Mouse (Mus musculus): ENCODE data around the gene Gng10. TPM values are rescaled to one million over a fixed set of nuclear protein-coding genes. Genes with fewer than 3 reads are reported as not detected.
A peak's percentile ranks its signal among the peaks of the same experiment; 100 is the strongest.

Gng10 gene
- polyA plus RNA-seq, 1 experiment from 2014 or later, result 113 TPM

- no peak overlapping the region for H3K27ac ChIP-seq
- peak overlapping the region; percentile 77; the same call in 1 of the 2 replicates for H3K9ac ChIP-seq
- no peaks in the 10 kb centered on the region for H3K27me3 ChIP-seq (replicated peaks)
- peak overlapping the region; percentile 82 for H3K4me2 ChIP-seq (replicated peaks)
- H3K9me3 ChIP-seq, result no peaks in the 10 kb centered on the region
- peak overlapping the region; percentile 76 for H3K4me3 ChIP-seq (replicated peaks)
- no peak for ATAC-seq
- no peaks in the 10 kb centered on the region for H3K36me3 ChIP-seq
- WGBS, result 68% methylated on average over 18 of the region's 18 CpGs
- 0 out of 2 replicates have a peak, but pooled peaks cover 4% of the 10 kb centered on the region for H3K4me1 ChIP-seq (replicated peaks)
These were observed 980 bp downstream of the Gng10 start for GRCm38 (mm10) chr4:59035786-59036350.

GRCm38 (mm10) chr4:59036490-59037127 is 1.7 kb downstream of the Gng10 start:
- 56% methylated on average over 13 of the region's 13 CpGs for WGBS

GRCm38 (mm10) chr4:59037525-59037924 is 2.6 kb downstream of the Gng10 start:
- Histone ChIP-seq H3K36me3 (no peaks in the 10 kb centered on the region), H3K4me3 (replicated peaks) (no peak overlapping the region), H3K27me3 (replicated peaks) (no peaks in the 10 kb centered on the region), H3K4me2 (replicated peaks) (no peak overlapping the region), H3K4me1 (replicated peaks) (0 out of 2 replicates have a peak, but pooled peaks cover 4% of the 10 kb centered on the region), H3K9me3 (no peaks in the 10 kb centered on the region), H3K27ac (no peak overlapping the region), H3K9ac (no peak overlapping the region)
- no peak for ATAC-seq
- 78% methylated on average over 3 of the region's 3 CpGs for WGBS

More at GRCm38 (mm10) chr4:59036490-59037127, 1.7 kb downstream of the Gng10 start:
- no peak overlapping the region for H3K27ac ChIP-seq
- H3K4me1 ChIP-seq (replicated peaks), result 0 out of 2 replicates have a peak, but pooled peaks cover 4% of the 10 kb centered on the region
- no peak overlapping the region for H3K9ac ChIP-seq
- ATAC-seq, result peak; percentile 22
- no peaks in the 10 kb centered on the region for H3K36me3 ChIP-seq
- no peaks in the 10 kb centered on the region for H3K9me3 ChIP-seq
- H3K4me2 ChIP-seq (replicated peaks), result no peak overlapping the region
- no peak overlapping the region for H3K4me3 ChIP-seq (replicated peaks)
- no peaks in the 10 kb centered on the region for H3K27me3 ChIP-seq (replicated peaks)

GRCm38 (mm10) chr4:59040397-59041287 is 5.8 kb downstream of the Gng10 start:
- no peaks in the 10 kb centered on the region for H3K9me3 ChIP-seq
- H3K36me3 ChIP-seq, result no peaks in the 10 kb centered on the region
- H3K27me3 ChIP-seq (replicated peaks), result no peaks in the 10 kb centered on the region
- no peak overlapping the region for H3K4me3 ChIP-seq (replicated peaks)
- H3K4me2 ChIP-seq (replicated peaks), result no peak overlapping the region
- H3K27ac ChIP-seq, result no peak overlapping the region
- no peak for ATAC-seq
- H3K4me1 ChIP-seq (replicated peaks), result 0 out of 2 replicates have a peak, but pooled peaks cover 4% of the 10 kb centered on the region
- H3K9ac ChIP-seq, result no peak overlapping the region
- WGBS, result 88% methylated on average over 11 of the region's 11 CpGs

GRCm38 (mm10) chr4:59043074-59043473 is 8.2 kb downstream of the Gng10 start:
- Histone ChIP-seq H3K36me3 (no peaks in the 10 kb centered on the region), H3K9me3 (no peaks in the 10 kb centered on the region), H3K4me3 (replicated peaks) (no peak overlapping the region), H3K9ac (no peak overlapping the region), H3K4me2 (replicated peaks) (no peak overlapping the region), H3K27me3 (replicated peaks) (no peaks in the 10 kb centered on the region), H3K27ac (no peak overlapping the region), H3K4me1 (replicated peaks) (no peaks in the 10 kb centered on the region)
- WGBS, result 97% methylated on average over 5 of the region's 5 CpGs
- no peak for ATAC-seq

GRCm38 (mm10) chr4:59043891-59044290 is 9.0 kb downstream of the Gng10 start:
- H3K9ac ChIP-seq, result no peak overlapping the region
- no peak for ATAC-seq

GRCm38 (mm10) chr4:59047222-59047621 is 12.3 kb downstream of the Gng10 start:
- Histone ChIP-seq H3K4me2 (replicated peaks) (no peak overlapping the region), H3K27ac (no peak overlapping the region), H3K9me3 (no peaks in the 10 kb centered on the region), H3K4me1 (replicated peaks) (no peaks in the 10 kb centered on the region), H3K9ac (no peak overlapping the region), H3K27me3 (replicated peaks) (no peaks in the 10 kb centered on the region), H3K36me3 (no peaks in the 10 kb centered on the region), H3K4me3 (replicated peaks) (no peak overlapping the region)
- 41% methylated on average over 3 of the region's 3 CpGs for WGBS
- ATAC-seq, result no peak

More at GRCm38 (mm10) chr4:59043891-59044290, 9.0 kb downstream of the Gng10 start:
- H3K4me3 ChIP-seq (replicated peaks), result no peak overlapping the region
- H3K27ac ChIP-seq, result no peak overlapping the region
- H3K27me3 ChIP-seq (replicated peaks), result no peaks in the 10 kb centered on the region
- no peaks in the 10 kb centered on the region for H3K4me1 ChIP-seq (replicated peaks)
- no peaks in the 10 kb centered on the region for H3K36me3 ChIP-seq
- no peak overlapping the region for H3K4me2 ChIP-seq (replicated peaks)
- 59% methylated on average over 6 of the region's 6 CpGs for WGBS
- H3K9me3 ChIP-seq, result no peaks in the 10 kb centered on the region

- ATAC-seq, result no peak
- no peak overlapping the region for H3K4me3 ChIP-seq (replicated peaks)
- no peaks in the 10 kb centered on the region for H3K36me3 ChIP-seq
- H3K4me2 ChIP-seq (replicated peaks), result no peak overlapping the region
- H3K27ac ChIP-seq, result no peak overlapping the region
- WGBS, result 86% methylated on average over 1 of the region's 1 CpGs
- no peak overlapping the region for H3K9ac ChIP-seq
- H3K9me3 ChIP-seq, result no peaks in the 10 kb centered on the region
- no peaks in the 10 kb centered on the region for H3K4me1 ChIP-seq (replicated peaks)
- no peaks in the 10 kb centered on the region for H3K27me3 ChIP-seq (replicated peaks)
These were observed 16.2 kb downstream of the Gng10 start for GRCm38 (mm10) chr4:59051081-59051480.

- H3K4me1 ChIP-seq (replicated peaks), result no peaks in the 10 kb centered on the region
- 84% methylated on average over 3 of the region's 3 CpGs for WGBS
- H3K27me3 ChIP-seq (replicated peaks), result no peaks in the 10 kb centered on the region
- no peaks in the 10 kb centered on the region for H3K36me3 ChIP-seq
- no peak overlapping the region for H3K9ac ChIP-seq
- no peak overlapping the region for H3K4me2 ChIP-seq (replicated peaks)
- H3K27ac ChIP-seq, result no peak overlapping the region
- no peaks in the 10 kb centered on the region for H3K9me3 ChIP-seq
- ATAC-seq, result no peak
- H3K4me3 ChIP-seq (replicated peaks), result no peak overlapping the region
These were observed 23.0 kb downstream of the Gng10 start for GRCm38 (mm10) chr4:59057929-59058328.

- Histone ChIP-seq H3K4me1 (replicated peaks) (no peaks in the 10 kb centered on the region), H3K9ac (no peak overlapping the region), H3K4me2 (replicated peaks) (no peak overlapping the region), H3K27me3 (replicated peaks) (no peaks in the 10 kb centered on the region), H3K27ac (no peak overlapping the region), H3K36me3 (no peaks in the 10 kb centered on the region), H3K4me3 (replicated peaks) (no peak overlapping the region), H3K9me3 (no peaks in the 10 kb centered on the region)
- no peak for ATAC-seq
- WGBS, result 75% methylated on average over 12 of the region's 12 CpGs
These were observed 27.6 kb downstream of the Gng10 start for GRCm38 (mm10) chr4:59062526-59062925.

GRCm38 (mm10) chr4:59069276-59069675 is 34.4 kb downstream of the Gng10 start:
- 53% methylated on average over 3 of the region's 3 CpGs for WGBS
- no peaks in the 10 kb centered on the region for H3K27me3 ChIP-seq (replicated peaks)
- H3K36me3 ChIP-seq, result no peaks in the 10 kb centered on the region
- no peaks in the 10 kb centered on the region for H3K9me3 ChIP-seq
- H3K4me1 ChIP-seq (replicated peaks), result no peaks in the 10 kb centered on the region
- H3K4me2 ChIP-seq (replicated peaks), result no peak overlapping the region
- no peak overlapping the region for H3K4me3 ChIP-seq (replicated peaks)
- no peak overlapping the region for H3K9ac ChIP-seq
- H3K27ac ChIP-seq, result no peak overlapping the region
- no peak for ATAC-seq

GRCm38 (mm10) chr4:59083430-59083829 is 48.5 kb downstream of the Gng10 start:
- no peak overlapping the region for H3K9ac ChIP-seq
- H3K4me1 ChIP-seq (replicated peaks), result no peaks in the 10 kb centered on the region
- no peaks in the 10 kb centered on the region for H3K9me3 ChIP-seq
- no peak overlapping the region for H3K4me2 ChIP-seq (replicated peaks)
- no peak for ATAC-seq
- no peak overlapping the region for H3K27ac ChIP-seq
- no peak overlapping the region for H3K4me3 ChIP-seq (replicated peaks)
- H3K27me3 ChIP-seq (replicated peaks), result no peaks in the 10 kb centered on the region
- H3K36me3 ChIP-seq, result no peaks in the 10 kb centered on the region
- 81% methylated on average over 2 of the region's 2 CpGs for WGBS

All from intestine, embryonic 15.5 days (tissue).